Comparison of ENCODE assay signal across 9 mouse cellular contexts in genomic region chr12:86770261-86770670, GRCm38 (mm10). TPM values are rescaled to one million over a fixed set of nuclear protein-coding genes. Genes with fewer than 3 reads are reported as not detected.
DNase-seq lines count a peak whose midpoint lies in the region; ATAC-seq and TF ChIP-seq lines count a peak whose summit lies in the region.
"Had no signal": no experiment of that assay in that cellular context is flagged by ENCODE, and none has a peak within 500 bp of the region (broad histone marks: within the 10 kb centered on the region; RNA-seq: fewer than 3 reads in every experiment).

No protein-coding gene starts in this region.

- peak overlapping the region; percentile 71 for H3K27ac ChIP-seq in hindbrain, embryonic 10.5 days
- no peak overlapping the region for H3K27ac ChIP-seq in hindbrain, embryonic 11.5 days (ENCODE audit: low read depth, low read length)
- 0 out of 2 replicates have a peak overlapping the region, but pooled peaks have one; percentile 12 for H3K27ac ChIP-seq in small intestine, adult 2 months (ENCODE audit: insufficient read depth, low read depth, low read length)

- H3K4me2 ChIP-seq in hindbrain, embryonic 11.5 days (replicated peaks; ENCODE audit: low read depth, low read length): no peak overlapping the region

- peaks cover 37% of the 10 kb centered on the region for H3K4me1 ChIP-seq in hindbrain, embryonic 10.5 days (replicated peaks)
- no peaks in the 10 kb centered on the region; the same call in 1 of the 2 replicates for H3K4me1 ChIP-seq in hindbrain, embryonic 11.5 days (replicated peaks; ENCODE audit: control insufficient read depth, insufficient read depth, low read length)
- H3K4me1 ChIP-seq in small intestine, adult 2 months (ENCODE audit: control insufficient read depth, insufficient read depth, insufficient read length, low read length): no peaks in the 10 kb centered on the region

- no peak for TF ChIP-seq POLR2A in small intestine, adult 2 months (IDR thresholded peaks at IDR 0.05; ENCODE audit: low read depth, low read length)

- intact Hi-C loops in heart, postnatal 25 days (cut with DNase I): no loop called here

- DNase-seq in hindbrain, embryonic 10.5 days (ENCODE audit: low spot score): no peak
- DNase-seq in hindbrain, embryonic 11.5 days (ENCODE audit: low spot score): no peak
- peak; percentile 78 for DNase-seq in adrenal gland, adult 2 months
- peak; percentile 84 for DNase-seq in fibroblast of lung, adult 2 months (ENCODE audit: low read depth)
- DNase-seq in heart, postnatal 25 days (ENCODE audit: low spot score): peak; percentile 76
- DNase-seq in lung, adult 18-20 months: peak; percentile 86 to 92

- no peaks in the 10 kb centered on the region for H3K36me3 ChIP-seq in hindbrain, embryonic 10.5 days
- no peaks in the 10 kb centered on the region for H3K36me3 ChIP-seq in hindbrain, embryonic 11.5 days (ENCODE audit: control insufficient read depth, insufficient read depth, low read length)
- no peaks in the 10 kb centered on the region for H3K36me3 ChIP-seq in small intestine, adult 2 months (ENCODE audit: control insufficient read depth, insufficient read depth, low read length)

- ATAC-seq in hindbrain, embryonic 11.5 days (ENCODE audit: low FRiP score): no peak
- ATAC-seq in CD4-positive, CD25-positive, alpha-beta regulatory T cell, adult 4 months: no peak

- 40% methylated on average over 4 of the region's 4 CpGs for WGBS in hindbrain, embryonic 10.5 days
- WGBS in hindbrain, embryonic 11.5 days: 39% methylated on average over 4 of the region's 4 CpGs
- 16% methylated on average over 4 of the region's 4 CpGs for WGBS in small intestine, adult 2 months

- no peak overlapping the region for H3K4me3 ChIP-seq in hindbrain, embryonic 10.5 days
- no peak overlapping the region for H3K4me3 ChIP-seq in hindbrain, embryonic 11.5 days (ENCODE audit: low read depth, low read length)
- H3K4me3 ChIP-seq in small intestine, adult 2 months (ENCODE audit: low read depth, low read length): no peak overlapping the region

- no peak overlapping the region for H3K9ac ChIP-seq in hindbrain, embryonic 11.5 days (ENCODE audit: low read depth, low read length)

- no peak for TF ChIP-seq CTCF in small intestine, adult 2 months (IDR thresholded peaks at IDR 0.05; ENCODE audit: extremely low read depth, insufficient read length, insufficient replicate concordance, low read depth, low read length)

- H3K27me3 ChIP-seq in hindbrain, embryonic 10.5 days (ENCODE audit: insufficient read depth, poor library complexity, severe bottlenecking): peaks cover 6% of the 10 kb centered on the region; the same call in 1 of the 2 replicates
- H3K27me3 ChIP-seq in hindbrain, embryonic 11.5 days (ENCODE audit: control insufficient read depth, insufficient read depth, low read length): peaks cover 2% of the 10 kb centered on the region; the same call in 1 of the 2 replicates
- no peaks in the 10 kb centered on the region for H3K27me3 ChIP-seq in small intestine, adult 2 months (ENCODE audit: control insufficient read depth, insufficient read depth, low read length)

- no peaks in the 10 kb centered on the region for H3K9me3 ChIP-seq in hindbrain, embryonic 10.5 days
- no peaks in the 10 kb centered on the region for H3K9me3 ChIP-seq in hindbrain, embryonic 11.5 days (ENCODE audit: control insufficient read depth, low read length)

RNA-seq across cellular contexts. Expression of gene Lrrc74a, which starts 36.1 kb away (rescaled TPM):
- not detected in 2 replicates for polyA plus RNA-seq in hindbrain, embryonic 10.5 days (2016; fragmentation: Nextera tagmentation; extraction: Ambion mirVana)
- polyA plus RNA-seq in hindbrain, embryonic 11.5 days (2014; fragmentation: Nextera tagmentation; extraction: Ambion mirVana): not detected in 2 replicates
- not detected for total RNA-seq in adrenal gland, adult 2 months (2021)
- not detected in 2 replicates for polyA plus RNA-seq in adrenal gland, adult 2 months (2012; rRNA removed)
- not detected for total RNA-seq in heart, postnatal 25 days (2021)
- polyA plus RNA-seq in small intestine, adult 2 months (2012; rRNA removed): not detected in 2 replicates
- not detected for polyA plus RNA-seq in CD4-positive, CD25-positive, alpha-beta regulatory T cell, adult 4 months (2017; shearing (Covaris generic))
- polyA plus RNA-seq: embryonic facial prominence, embryonic 11.5 days had no signal

RNA-seq across cellular contexts. Expression of gene Angel1, which starts 44.0 kb away (rescaled TPM):
- 14.7 and 14.8 TPM in 2 replicates for polyA plus RNA-seq in hindbrain, embryonic 10.5 days (2016; fragmentation: Nextera tagmentation; extraction: Ambion mirVana)
- 8.4 and 11.6 TPM in 2 replicates for polyA plus RNA-seq in hindbrain, embryonic 11.5 days (2014; fragmentation: Nextera tagmentation; extraction: Ambion mirVana)
- total RNA-seq in adrenal gland, adult 2 months (2021): 1 to 10 TPM; 2.3 to 5.1 TPM
- polyA plus RNA-seq in adrenal gland, adult 2 months (2012; rRNA removed): 2.7 and 3.7 TPM in 2 replicates
- total RNA-seq in heart, postnatal 25 days (2021): 1 to 10 TPM; 3.4 to 3.5 TPM
- polyA plus RNA-seq in small intestine, adult 2 months (2012; rRNA removed): 2.0 and 2.4 TPM in 2 replicates
- 10 to 100 TPM in 1 of 2 experiments, 1 to 10 TPM in 1; 5.4 to 10.3 TPM for polyA plus RNA-seq in CD4-positive, CD25-positive, alpha-beta regulatory T cell, adult 4 months (2017; shearing (Covaris generic))

Comparison
In these comparisons a context has a peak if more than half of its experiments do, and no peak if none do; other contexts are left out.
1. DNase-seq: peak in adrenal gland, adult 2 months (single experiment), fibroblast of lung, adult 2 months (single experiment), heart, postnatal 25 days (single experiment) and lung, adult 18-20 months (2 of 2); none in hindbrain, embryonic 10.5 days (single experiment) and hindbrain, embryonic 11.5 days (single experiment).